Mouse (Mus musculus) lung, adult 2 months (tissue): ENCODE measurements around the gene Hemk1.

Source experiments
- CTCF ChIP-seq: fragments of 200-500 bp; IDR thresholded peaks from 2 replicates; pipeline ENCODE4 v1.5.1; 2011; ENCODE audit warnings: mild to moderate bottlenecking, low read length, control low read depth; ENCODE audit not compliant: insufficient read depth
- POLR2A ChIP-seq: fragments of 200-500 bp; IDR thresholded peaks from 2 replicates; pipeline ENCODE4 v1.6.1; 2011; ENCODE audit warnings: low read depth, mild to moderate bottlenecking, control low read depth, low read length, borderline replicate concordance; ENCODE audit errors: extremely low read depth

GRCm38 (mm10) chr9:107281241-107281987 is 56.7 kb downstream of the Hemk1 start:
- TF ChIP-seq CTCF = no peak
- no peak for TF ChIP-seq POLR2A
